Mouse (Mus musculus) small intestine, adult 2 months (tissue): ENCODE data around the gene Tnfrsf12a. TPM values are rescaled to one million over a fixed set of nuclear protein-coding genes. Genes with fewer than 3 reads are reported as not detected.
A peak's percentile ranks its signal among the peaks of the same experiment; 100 is the strongest.

Experiments
- H3K27ac ChIP-seq: fragments of 200-500 bp; 2 replicates; pipeline ENCODE4 v1.5.1; 2012; ENCODE audit warnings: low read depth, low read length, control low read depth, inconsistent platforms; ENCODE audit not compliant: insufficient read depth
- H3K27me3 ChIP-seq: fragments of 200-500 bp; 2 replicates; pipeline ENCODE4 v1.6.1; 2012; ENCODE audit warnings: mild to moderate bottlenecking, moderate library complexity, low read length, inconsistent platforms; ENCODE audit not compliant: control insufficient read depth, insufficient read depth
- H3K36me3 ChIP-seq: fragments of 200-500 bp; 2 replicates; pipeline ENCODE4 v1.6.1; 2012; ENCODE audit warnings: mild to moderate bottlenecking, low read length, control low read depth, inconsistent platforms; ENCODE audit not compliant: control insufficient read depth, insufficient read depth
- H3K4me1 ChIP-seq: fragments of 200-500 bp; 2 replicates; pipeline ENCODE4 v1.6.1; 2012; ENCODE audit warnings: low read length, inconsistent platforms, mixed read lengths; ENCODE audit not compliant: control insufficient read depth, insufficient read depth, insufficient read length
- H3K4me3 ChIP-seq: fragments of 200-500 bp; 2 replicates; pipeline ENCODE4 v1.5.1; 2012; ENCODE audit warnings: low read depth, mild to moderate bottlenecking, control low read depth, inconsistent platforms, low read length, moderate library complexity
- CTCF ChIP-seq: fragments of 200-500 bp; IDR thresholded peaks from 2 replicates; pipeline ENCODE4 v1.5.1; 2012; ENCODE audit warnings: low read depth, mild to moderate bottlenecking, control low read depth, inconsistent platforms, low read length, moderate library complexity, mixed read lengths; ENCODE audit not compliant: insufficient replicate concordance, insufficient read length; ENCODE audit errors: extremely low read depth
- POLR2A ChIP-seq: fragments of 200-500 bp; IDR thresholded peaks from 2 replicates; pipeline ENCODE4 v1.6.1; 2012; ENCODE audit warnings: low read depth, mild to moderate bottlenecking, control low read depth, inconsistent platforms, low read length, moderate library complexity
- WGBS: fragments of 180-500 bp; shearing (Covaris S2); methylation state at CpG from one replicate; pipeline ENCODE4 v1.1.7; 2018; 5-methylcytosine and 5-hydroxymethylcytosine counted together
- polyA plus RNA-seq: library from polyadenylated mRNA; depleted of rRNA; stranded (reverse); fragments of >200 nt; gene quantifications from 2 replicates; pipeline ENCODE4 v1.2.3, GENCODE M21; 2012

The Tnfrsf12a gene
- polyA plus RNA-seq, 1 experiment = 27.9 TPM

DNA sequence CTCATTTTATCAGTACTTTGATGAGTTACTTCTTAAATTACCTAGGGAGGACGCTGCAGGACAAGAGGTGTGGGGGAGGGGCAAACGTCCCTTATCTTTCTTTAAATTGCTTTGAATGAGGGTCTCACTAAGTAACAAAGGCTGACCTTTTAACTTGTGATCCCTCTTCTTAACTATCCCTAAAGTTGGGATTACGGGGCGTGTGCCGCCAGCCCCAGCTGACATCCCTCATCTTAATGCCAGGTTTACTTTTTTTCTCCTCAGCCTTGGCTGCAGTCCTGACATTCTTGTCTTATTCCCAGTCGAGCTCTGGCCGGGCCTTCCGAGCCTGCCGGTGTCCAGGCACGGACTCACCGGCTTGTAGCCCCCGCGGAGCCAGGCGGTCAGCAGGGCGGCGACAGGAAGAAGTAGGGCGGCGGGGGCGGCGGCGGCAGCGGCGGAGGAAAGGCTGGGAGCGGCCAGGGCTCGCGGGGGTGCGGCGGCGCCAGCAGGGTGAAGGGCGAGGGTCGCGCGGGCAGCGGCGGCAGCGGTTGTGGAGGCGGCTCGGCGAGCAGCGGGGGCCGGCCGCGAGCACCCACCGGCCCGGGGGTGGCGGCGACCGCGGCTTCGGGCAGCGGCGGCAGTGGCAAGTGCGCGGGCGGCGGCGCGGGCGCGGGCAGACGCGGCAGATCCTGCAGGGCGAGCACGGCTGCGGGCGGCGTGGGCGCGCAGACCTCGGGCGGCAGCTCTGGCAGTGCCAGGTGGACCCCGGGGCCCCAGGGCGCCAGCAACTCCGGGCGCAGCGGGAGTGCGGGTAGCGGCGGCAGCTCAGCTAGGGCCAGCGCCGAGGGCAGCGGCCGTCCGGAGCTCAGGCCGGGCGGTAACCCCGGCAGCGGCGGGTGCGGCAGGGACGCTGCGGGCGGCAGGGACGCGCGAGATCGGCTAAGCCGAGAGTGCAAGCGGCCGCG, 22.1 kb upstream of the Tnfrsf12a start:
- no peak for TF ChIP-seq POLR2A
- TF ChIP-seq CTCF = no peak
- H3K4me3 ChIP-seq = peak overlapping the region; percentile 80
- H3K27me3 ChIP-seq = peaks cover 12% of the 10 kb centered on the region
- under 1% methylated on average over 98 of the region's 101 CpGs for WGBS
- no peak overlapping the region for H3K27ac ChIP-seq
- H3K4me1 ChIP-seq = peaks cover 5% of the 10 kb centered on the region; the same call in 1 of the 2 replicates
- no peaks in the 10 kb centered on the region for H3K36me3 ChIP-seq

DNA sequence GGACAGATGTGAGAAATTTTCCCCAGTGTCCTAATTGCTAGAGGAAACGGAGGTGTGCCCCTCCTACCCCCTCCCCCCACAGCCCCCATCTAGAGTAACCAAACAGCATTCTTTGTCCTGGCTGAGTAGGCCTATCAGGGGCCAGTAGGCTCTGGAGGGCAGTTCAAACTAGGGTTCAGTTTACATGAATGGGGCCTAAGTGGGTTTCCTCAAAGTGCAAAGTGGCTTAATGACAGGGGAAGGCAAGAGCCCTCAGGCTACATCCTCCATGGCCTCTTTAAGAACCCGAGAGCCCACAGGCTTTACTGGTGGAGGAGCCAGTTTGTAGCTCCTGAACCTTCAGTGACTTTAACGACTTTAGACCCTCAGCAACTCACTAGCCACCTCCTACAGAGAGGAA, 18.5 kb upstream of the Tnfrsf12a start:
- H3K27me3 ChIP-seq = peaks cover 8% of the 10 kb centered on the region
- H3K4me1 ChIP-seq = peaks cover 5% of the 10 kb centered on the region; the same call in 1 of the 2 replicates
- WGBS = 72% methylated on average over 3 of the region's 3 CpGs
- no peaks in the 10 kb centered on the region for H3K36me3 ChIP-seq
- H3K27ac ChIP-seq = no peak overlapping the region
- TF ChIP-seq POLR2A = no peak
- no peak for TF ChIP-seq CTCF
- H3K4me3 ChIP-seq = no peak overlapping the region

DNA sequence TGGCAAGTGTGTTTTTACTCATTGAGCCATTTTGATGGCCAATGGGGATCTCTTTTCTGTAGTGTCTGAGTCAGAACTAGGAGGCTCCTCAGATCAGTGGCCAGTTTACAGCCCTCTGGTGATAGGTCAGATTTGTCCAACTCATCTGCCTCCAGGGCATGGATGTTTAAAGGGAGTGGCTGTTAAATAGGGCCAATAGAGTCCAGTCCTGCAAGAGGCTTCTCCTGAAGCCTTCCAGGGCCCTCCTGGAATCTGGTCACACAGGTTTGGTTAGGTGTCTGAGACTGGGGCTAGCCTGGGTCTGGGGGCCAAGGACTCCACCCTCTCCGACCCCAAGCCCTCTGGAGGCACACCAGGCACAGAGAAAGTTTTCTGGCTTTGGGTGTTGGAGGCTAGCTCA, 17.2 kb upstream of the Tnfrsf12a start:
- H3K27ac ChIP-seq = no peak overlapping the region
- no peak overlapping the region for H3K4me3 ChIP-seq
- no peaks in the 10 kb centered on the region for H3K36me3 ChIP-seq
- TF ChIP-seq CTCF (no peak), POLR2A (no peak)
- peaks cover 3% of the 10 kb centered on the region; the same call in 1 of the 2 replicates for H3K4me1 ChIP-seq
- peaks cover 4% of the 10 kb centered on the region for H3K27me3 ChIP-seq
- WGBS = 50% methylated on average over 1 of the region's 1 CpGs

DNA sequence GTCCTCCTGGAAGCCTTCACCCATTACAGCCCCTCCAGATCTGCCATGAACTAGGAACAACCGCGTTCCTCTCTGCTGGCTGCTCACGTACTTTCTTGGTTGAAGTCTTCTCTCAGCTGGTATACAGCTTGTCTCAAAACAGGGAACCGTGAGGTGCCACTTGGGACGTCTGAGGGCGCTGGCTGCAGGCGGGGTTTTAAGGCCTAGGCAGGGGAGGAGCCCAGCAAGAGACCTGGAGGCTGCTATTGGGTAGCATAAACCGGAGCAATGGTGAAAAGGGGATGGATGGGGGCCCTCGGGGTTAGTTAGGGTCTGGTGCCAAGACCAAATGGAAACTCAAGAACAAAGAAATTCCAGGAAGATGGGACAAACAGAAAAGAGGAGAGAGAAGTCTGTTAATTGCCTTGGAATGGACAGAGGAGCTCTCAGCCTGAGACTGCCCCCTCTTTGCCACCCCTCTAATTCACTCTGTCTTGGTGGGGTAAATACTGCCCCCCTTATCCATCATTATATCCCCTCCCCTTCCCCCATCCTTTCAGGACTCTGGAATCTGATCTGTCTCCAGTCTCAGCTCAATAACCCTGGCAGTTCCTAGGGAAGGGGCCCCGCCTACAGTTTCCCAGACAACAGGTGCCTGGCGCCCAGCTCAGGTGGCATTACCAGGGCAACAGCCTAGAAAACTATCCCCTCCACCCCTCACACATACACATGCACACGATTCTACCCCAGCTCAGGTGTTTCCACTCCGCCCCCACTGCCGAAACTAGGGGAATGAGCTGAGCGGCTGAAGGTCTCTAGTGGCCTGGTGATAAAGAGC, 6.8 kb upstream of the Tnfrsf12a start, which contains the start of gene Cldn9:
Gene Cldn9, minus strand, starts transcription at position 171 of the 817 bp plus-strand sequence.
- Histone ChIP-seq H3K36me3 (no peaks in the 10 kb centered on the region), H3K27me3 (peaks cover 10% of the 10 kb centered on the region), H3K27ac (no peak within 1 kb of the TSS), H3K4me1 (no peaks in the 10 kb centered on the region), H3K4me3 (no peak within 1 kb of the TSS)
- no peak for TF ChIP-seq POLR2A
- no peak for TF ChIP-seq CTCF
- 38% methylated on average over 15 of the region's 15 CpGs for WGBS

DNA sequence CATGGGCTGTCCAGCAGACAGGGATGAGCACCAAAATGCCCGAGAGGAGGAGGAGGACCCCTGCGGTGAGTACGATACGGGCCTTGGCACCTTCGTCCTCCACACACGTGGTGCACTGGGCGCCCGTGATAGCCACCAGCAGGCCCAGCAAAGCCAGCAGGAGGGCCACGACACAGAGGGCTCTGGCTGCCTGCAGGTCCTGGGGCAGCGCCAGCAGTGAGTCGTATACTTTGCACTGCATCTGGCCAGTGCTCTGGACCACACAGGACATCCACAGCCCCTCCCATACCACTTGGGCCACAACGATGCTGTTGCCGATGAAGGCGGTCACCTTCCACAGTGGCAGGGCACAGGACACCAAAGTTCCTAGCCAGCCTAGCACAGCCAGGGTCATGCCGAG, 6.0 kb upstream of the Tnfrsf12a start:
- Histone ChIP-seq H3K36me3 (no peaks in the 10 kb centered on the region), H3K27ac (no peak overlapping the region), H3K4me3 (no peak overlapping the region), H3K27me3 (peaks cover 15% of the 10 kb centered on the region), H3K4me1 (no peaks in the 10 kb centered on the region)
- 55% methylated on average over 15 of the region's 15 CpGs for WGBS
- TF ChIP-seq CTCF (no peak), POLR2A (no peak)

DNA sequence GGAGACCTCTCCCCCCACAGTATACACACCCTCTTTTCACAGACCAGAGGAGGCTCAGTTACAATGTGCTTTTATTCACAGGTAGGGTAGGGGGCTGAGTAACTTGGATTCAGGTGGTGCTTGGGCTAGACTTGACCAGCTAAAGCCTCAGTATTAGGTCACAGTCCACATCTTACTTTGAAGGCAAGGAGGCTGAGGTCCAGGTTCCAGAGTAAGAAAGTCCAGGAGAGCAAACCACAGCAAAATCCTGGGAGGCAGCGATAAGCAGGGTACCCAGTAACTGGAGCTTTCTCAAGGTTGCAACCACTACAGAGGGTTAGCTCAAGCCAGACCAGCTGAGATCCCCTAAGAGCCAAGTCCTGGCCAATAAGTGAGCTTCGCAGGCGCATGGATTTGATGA, 5.3 kb upstream of the Tnfrsf12a start:
- Histone ChIP-seq H3K27ac (no peak overlapping the region), H3K4me3 (no peak overlapping the region), H3K27me3 (peaks cover 15% of the 10 kb centered on the region), H3K4me1 (no peaks in the 10 kb centered on the region), H3K36me3 (no peaks in the 10 kb centered on the region)
- WGBS = 86% methylated on average over 3 of the region's 3 CpGs
- no peak for TF ChIP-seq POLR2A
- TF ChIP-seq CTCF = no peak

DNA sequence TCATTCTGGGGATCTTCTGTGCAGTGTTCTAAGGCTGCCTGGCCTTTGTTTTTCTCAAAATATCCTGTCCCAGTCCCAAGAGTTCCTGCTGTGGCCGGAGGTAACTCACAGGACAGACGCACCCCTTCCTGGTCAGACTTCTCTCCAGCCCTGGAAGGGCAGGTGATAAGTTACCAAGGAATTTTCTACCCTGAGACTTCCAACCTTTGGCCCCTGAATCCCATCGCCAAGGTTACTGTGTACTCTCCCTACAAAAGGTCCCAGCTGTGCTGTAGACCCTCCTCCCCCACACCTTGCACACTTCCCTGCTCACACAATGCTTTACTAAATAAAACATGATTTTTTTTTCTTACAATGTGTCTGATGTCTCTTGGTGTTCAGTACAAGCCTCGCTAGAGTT, 4.8 kb upstream of the Tnfrsf12a start:
- TF ChIP-seq CTCF (no peak), POLR2A (no peak)
- peaks cover 15% of the 10 kb centered on the region for H3K27me3 ChIP-seq
- WGBS = 27% methylated on average over 4 of the region's 4 CpGs
- no peak overlapping the region for H3K27ac ChIP-seq
- no peak overlapping the region for H3K4me3 ChIP-seq
- no peaks in the 10 kb centered on the region for H3K4me1 ChIP-seq
- H3K36me3 ChIP-seq = no peaks in the 10 kb centered on the region
